Mouse (Mus musculus): Measurements from ENCODE around the gene Drc1. TPM values are rescaled to one million over a fixed set of nuclear protein-coding genes. Genes with fewer than 3 reads are reported as not detected.

The Drc1 gene
- 12.7 and 16.9 TPM in 2 replicates for total RNA-seq (2014; rRNA removed)
- 9.5 and 14.7 TPM in 2 replicates for polyA plus RNA-seq (2015; fragmentation: Nextera tagmentation; extraction: Ambion mirVana)

DNA sequence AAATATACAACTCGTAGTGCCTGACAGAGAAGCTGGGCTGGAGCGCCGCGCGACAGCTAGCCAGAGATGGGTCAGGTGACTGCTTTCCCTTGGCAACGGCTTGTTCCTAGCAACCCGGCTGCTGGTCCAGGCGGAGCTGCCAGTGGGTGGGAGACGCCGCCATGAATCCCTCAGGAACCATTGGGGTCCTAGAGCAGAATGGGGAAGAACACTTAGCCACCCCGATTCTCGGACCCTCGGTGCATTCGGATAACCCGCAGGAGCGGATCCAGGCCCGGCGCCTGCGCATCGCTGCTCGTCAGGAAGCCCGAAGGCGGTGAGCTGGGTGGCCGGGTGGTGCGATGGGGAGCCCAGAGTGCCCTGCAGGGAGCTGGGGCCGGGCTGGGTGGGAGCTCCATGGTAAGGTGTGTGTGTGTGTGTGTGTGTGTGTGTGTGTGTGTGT lies at the start of gene Drc1:
Gene Drc1, plus strand, starts transcription at position 98 of the 442 bp plus-strand sequence.
- TF ChIP-seq CTCF (IDR thresholded peaks at IDR 0.05; ENCODE audit: low read depth), result no peak
- Histone ChIP-seq H3K9me3 (ENCODE audit: low read length) (0 out of 2 replicates have a peak, but pooled peaks cover 6% of the 10 kb centered on the region), H3K4me2 (ENCODE audit: low read depth) (peak within 1 kb of the TSS; percentile 66), H3K36me3 (ENCODE audit: insufficient read depth) (no peaks in the 10 kb centered on the region), H3K27me3 (ENCODE audit: insufficient read depth, low read length) (no peaks in the 10 kb centered on the region), H3K4me1 (ENCODE audit: insufficient read depth) (no peaks in the 10 kb centered on the region), H3K4me3 (ENCODE audit: low read depth, low read length) (peak within 1 kb of the TSS; percentile 56), H3K27ac (ENCODE audit: low read depth, low read length) (peak within 1 kb of the TSS; percentile 42), H3K9ac (peak within 1 kb of the TSS; percentile 66)
- DNase-seq, result peak; percentile 87
- WGBS, result under 1% methylated on average over 26 of the region's 26 CpGs
- ATAC-seq, result peak; percentile 98

DNA sequence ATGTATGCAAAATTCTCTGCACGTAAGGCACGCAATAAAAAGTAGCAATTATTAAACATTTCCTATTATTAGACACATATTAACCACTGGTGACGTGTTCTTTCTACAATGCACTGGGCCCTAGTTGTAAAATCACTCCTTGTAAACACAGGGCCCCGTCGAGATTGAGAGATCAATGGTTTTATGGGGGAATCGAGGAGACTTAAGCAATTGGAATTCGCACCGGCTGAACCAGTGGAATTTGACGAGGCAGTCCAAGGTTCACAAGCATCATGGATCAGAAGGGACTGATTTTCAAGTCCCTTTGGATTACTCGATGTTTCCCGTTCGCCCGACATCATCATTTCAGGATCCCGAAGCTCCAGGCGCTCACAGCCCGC lies 49.3 kb upstream of the Drc1 start:
- Histone ChIP-seq H3K9ac (peak overlapping the region; percentile 84), H3K27ac (ENCODE audit: low read depth, low read length) (peak overlapping the region; percentile 93), H3K9me3 (ENCODE audit: low read length) (no peaks in the 10 kb centered on the region), H3K27me3 (ENCODE audit: insufficient read depth, low read length) (no peaks in the 10 kb centered on the region), H3K4me1 (ENCODE audit: insufficient read depth) (peaks cover 15% of the 10 kb centered on the region), H3K4me3 (ENCODE audit: low read depth, low read length) (peak overlapping the region; percentile 82), H3K4me2 (ENCODE audit: low read depth) (peak overlapping the region; percentile 76), H3K36me3 (ENCODE audit: insufficient read depth) (no peaks in the 10 kb centered on the region)
- DNase-seq (no peak), ATAC-seq (no peak)
- no peak for TF ChIP-seq CTCF (IDR thresholded peaks at IDR 0.05; ENCODE audit: low read depth)
- 24% methylated on average over 16 of the region's 16 CpGs for WGBS

DNA sequence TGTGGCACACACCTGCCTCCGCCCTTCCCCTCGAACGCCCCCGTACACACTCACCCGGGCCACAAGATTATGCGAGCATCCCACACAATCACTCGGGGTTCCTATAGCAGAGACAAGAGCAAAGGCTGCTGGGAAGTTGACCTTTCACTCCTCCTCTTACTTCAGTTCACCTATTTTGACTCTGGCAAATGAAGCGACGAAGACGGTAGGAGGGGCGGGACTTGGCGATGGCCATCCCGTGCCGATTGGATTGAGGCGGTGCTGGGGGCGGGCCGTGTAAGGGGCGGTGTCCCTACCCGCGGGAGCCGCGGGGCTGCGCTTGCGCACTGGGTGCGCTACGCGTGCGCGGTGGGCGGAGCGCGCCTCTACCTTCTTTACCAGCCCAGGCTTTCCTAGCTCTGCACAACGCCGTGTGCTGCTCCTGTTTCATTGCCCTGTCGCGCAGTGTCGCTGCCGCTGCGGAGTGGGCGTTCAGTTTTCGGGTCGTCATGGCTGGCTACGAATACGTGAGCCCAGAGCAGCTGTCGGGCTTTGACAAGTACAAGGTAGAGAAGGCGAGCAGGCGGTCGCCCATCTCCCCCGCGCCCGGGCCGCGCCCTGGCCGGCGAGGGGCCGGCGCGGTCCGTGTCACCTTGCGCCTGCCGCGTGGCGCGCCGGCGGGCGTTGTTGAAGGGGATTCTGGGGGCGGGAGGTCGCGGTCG lies 48.8 kb upstream of the Drc1 start, which contains the start of gene Selenoi:
Gene Selenoi, plus strand, starts transcription at position 311 of the 701 bp plus-strand sequence.
- DNase-seq (peak; percentile 99), ATAC-seq (peak; percentile 99)
- WGBS, result 2% methylated on average over 69 of the region's 71 CpGs
- Histone ChIP-seq H3K27ac (ENCODE audit: low read depth, low read length) (peak within 1 kb of the TSS; percentile 93), H3K9ac (peak within 1 kb of the TSS; percentile 84), H3K9me3 (ENCODE audit: low read length) (no peaks in the 10 kb centered on the region), H3K4me1 (ENCODE audit: insufficient read depth) (peaks cover 15% of the 10 kb centered on the region), H3K4me3 (ENCODE audit: low read depth, low read length) (peak within 1 kb of the TSS; percentile 82), H3K4me2 (ENCODE audit: low read depth) (peak within 1 kb of the TSS; percentile 76), H3K27me3 (ENCODE audit: insufficient read depth, low read length) (no peaks in the 10 kb centered on the region), H3K36me3 (ENCODE audit: insufficient read depth) (no peaks in the 10 kb centered on the region)
- TF ChIP-seq CTCF (IDR thresholded peaks at IDR 0.05; ENCODE audit: low read depth), result peak; percentile 30

DNA sequence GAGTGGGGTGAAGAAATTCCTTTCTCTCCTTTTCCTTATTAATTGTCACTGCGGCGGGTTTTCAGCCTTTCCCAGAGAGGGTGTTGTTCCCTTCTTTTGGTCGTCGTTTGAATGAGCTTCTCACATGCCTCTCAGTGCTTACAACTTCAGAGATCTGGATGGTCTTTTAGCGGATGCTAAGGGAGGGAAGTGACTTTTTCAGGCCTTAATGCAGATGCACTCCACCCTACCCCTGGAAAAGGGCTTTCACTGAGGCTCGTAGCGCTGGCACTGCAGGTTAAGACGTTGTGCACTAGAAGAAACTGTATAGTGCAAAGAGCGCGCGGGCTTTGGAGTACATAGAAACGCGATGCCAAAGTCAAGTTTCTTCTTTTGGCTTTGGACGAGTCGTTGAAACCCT lies 48.1 kb upstream of the Drc1 start:
- ATAC-seq (no peak), DNase-seq (peak; percentile 49)
- no peak for TF ChIP-seq CTCF (IDR thresholded peaks at IDR 0.05; ENCODE audit: low read depth)
- no peaks in the 10 kb centered on the region for H3K36me3 ChIP-seq (ENCODE audit: insufficient read depth)
- H3K4me2 ChIP-seq (ENCODE audit: low read depth), result peak overlapping the region; percentile 76
- peaks cover 15% of the 10 kb centered on the region for H3K4me1 ChIP-seq (ENCODE audit: insufficient read depth)
- H3K27me3 ChIP-seq (ENCODE audit: insufficient read depth, low read length), result no peaks in the 10 kb centered on the region
- H3K9ac ChIP-seq, result peak overlapping the region; percentile 84
- H3K9me3 ChIP-seq (ENCODE audit: low read length), result no peaks in the 10 kb centered on the region
- H3K4me3 ChIP-seq (ENCODE audit: low read depth, low read length), result peak overlapping the region; percentile 82
- 1% methylated on average over 15 of the region's 15 CpGs for WGBS
- peak overlapping the region; percentile 93 for H3K27ac ChIP-seq (ENCODE audit: low read depth, low read length)

DNA sequence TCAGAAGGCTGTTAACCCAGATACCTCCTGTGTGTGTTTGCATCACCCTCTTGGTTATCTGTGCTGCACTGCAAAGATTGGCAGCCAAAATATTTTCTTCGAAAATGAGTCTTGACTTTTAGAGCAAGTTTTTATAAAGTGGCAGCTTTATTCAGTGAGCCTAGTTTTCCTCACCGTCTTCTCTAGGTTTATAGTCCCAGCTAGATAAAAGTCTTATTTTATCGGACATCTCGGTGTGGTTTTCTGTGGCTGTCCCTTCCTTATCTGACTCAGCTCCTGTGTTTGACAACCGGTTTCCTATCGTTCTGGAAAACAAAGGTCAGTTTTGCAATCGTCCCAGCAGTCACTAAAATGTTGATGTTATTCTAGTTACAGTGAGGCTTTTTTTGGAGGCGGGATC lies 47.2 kb upstream of the Drc1 start:
- ATAC-seq (no peak), DNase-seq (no peak)
- H3K4me2 ChIP-seq (ENCODE audit: low read depth), result peak overlapping the region; percentile 76
- no peaks in the 10 kb centered on the region for H3K9me3 ChIP-seq (ENCODE audit: low read length)
- peaks cover 15% of the 10 kb centered on the region for H3K4me1 ChIP-seq (ENCODE audit: insufficient read depth)
- H3K36me3 ChIP-seq (ENCODE audit: insufficient read depth), result no peaks in the 10 kb centered on the region
- H3K4me3 ChIP-seq (ENCODE audit: low read depth, low read length), result peak overlapping the region; percentile 82; the same call in 1 of the 2 replicates
- no peaks in the 10 kb centered on the region for H3K27me3 ChIP-seq (ENCODE audit: insufficient read depth, low read length)
- 65% methylated on average over 8 of the region's 8 CpGs for WGBS
- H3K27ac ChIP-seq (ENCODE audit: low read depth, low read length), result no peak overlapping the region
- TF ChIP-seq CTCF (IDR thresholded peaks at IDR 0.05; ENCODE audit: low read depth), result no peak
- peak overlapping the region; percentile 84; the same call in 1 of the 2 replicates for H3K9ac ChIP-seq

DNA sequence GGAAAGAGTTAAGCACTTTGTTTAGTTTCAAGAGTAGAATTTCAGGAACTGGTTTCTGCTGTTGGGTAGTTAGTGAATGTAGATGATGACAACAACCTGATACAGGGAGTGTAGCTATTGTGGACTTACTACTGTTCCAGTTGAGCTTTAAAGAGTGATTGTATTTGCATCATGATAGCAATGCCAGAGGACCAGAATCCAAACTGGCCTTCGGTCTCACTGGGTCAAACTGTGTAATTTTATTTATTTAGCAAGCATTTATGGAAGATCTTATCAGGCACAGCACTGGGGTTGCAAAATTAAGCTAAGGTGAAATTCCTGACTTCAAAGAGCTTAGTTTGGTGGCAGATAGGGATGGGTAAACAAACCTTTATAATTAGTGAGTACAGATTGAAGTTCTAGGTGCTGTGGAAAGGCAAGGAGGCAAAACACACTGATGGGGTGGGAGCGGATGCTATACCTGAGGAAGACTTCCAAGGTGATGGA lies 45.5 kb upstream of the Drc1 start:
- peaks cover 15% of the 10 kb centered on the region for H3K4me1 ChIP-seq (ENCODE audit: insufficient read depth)
- H3K36me3 ChIP-seq (ENCODE audit: insufficient read depth), result no peaks in the 10 kb centered on the region
- no peaks in the 10 kb centered on the region for H3K9me3 ChIP-seq (ENCODE audit: low read length)
- no peak overlapping the region for H3K27ac ChIP-seq (ENCODE audit: low read depth, low read length)
- ATAC-seq (no peak), DNase-seq (no peak)
- TF ChIP-seq CTCF (IDR thresholded peaks at IDR 0.05; ENCODE audit: low read depth), result no peak
- no peak overlapping the region for H3K4me3 ChIP-seq (ENCODE audit: low read depth, low read length)
- no peak overlapping the region for H3K4me2 ChIP-seq (ENCODE audit: low read depth)
- H3K9ac ChIP-seq, result no peak overlapping the region
- no peaks in the 10 kb centered on the region for H3K27me3 ChIP-seq (ENCODE audit: insufficient read depth, low read length)
- 98% methylated on average over 2 of the region's 2 CpGs for WGBS

DNA sequence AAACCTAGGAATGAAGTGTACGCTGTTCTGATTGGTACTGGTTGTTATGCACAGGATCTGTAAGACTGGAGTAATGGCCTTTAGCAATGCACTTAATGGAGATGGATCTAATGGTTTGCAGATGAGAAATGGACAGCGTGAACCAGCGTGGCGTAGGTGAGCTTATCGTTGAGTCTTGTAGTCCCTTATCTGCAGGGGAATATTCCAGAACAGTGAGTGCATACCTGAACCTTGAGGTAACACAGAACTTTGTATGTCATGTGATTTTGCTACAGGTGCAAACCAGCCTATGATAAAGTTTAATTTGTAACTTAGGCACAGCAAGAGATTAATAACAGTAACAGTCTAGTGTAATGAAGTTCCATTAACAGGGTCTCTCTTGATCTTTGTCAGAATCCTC lies 42.7 kb upstream of the Drc1 start:
- Histone ChIP-seq H3K36me3 (ENCODE audit: insufficient read depth) (no peaks in the 10 kb centered on the region), H3K4me1 (ENCODE audit: insufficient read depth) (peaks cover 9% of the 10 kb centered on the region), H3K4me3 (ENCODE audit: low read depth, low read length) (no peak overlapping the region), H3K9me3 (ENCODE audit: low read length) (no peaks in the 10 kb centered on the region), H3K27me3 (ENCODE audit: insufficient read depth, low read length) (no peaks in the 10 kb centered on the region), H3K9ac (no peak overlapping the region), H3K4me2 (ENCODE audit: low read depth) (no peak overlapping the region), H3K27ac (ENCODE audit: low read depth, low read length) (no peak overlapping the region)
- WGBS, result 96% methylated on average over 5 of the region's 5 CpGs
- no peak for TF ChIP-seq CTCF (IDR thresholded peaks at IDR 0.05; ENCODE audit: low read depth)
- DNase-seq, result no peak
- ATAC-seq, result no peak

All from forebrain, postnatal 0 days (tissue).